Mouse (Mus musculus) limb, embryonic 14.5 days (tissue): ENCODE data around the gene Trp53rka. TPM values are rescaled to one million over a fixed set of nuclear protein-coding genes. Genes with fewer than 3 reads are reported as not detected.

Experiments
- ATAC-seq: fragments of 200-750 bp; cut with Nextera tagmentation; 2 replicates; pipeline ENCODE4 v1.8.0; 2017; ENCODE audit warnings: low read depth, moderate number of reproducible peaks, moderate TSS enrichment; ENCODE audit not compliant: low FRiP score
- DNase-seq: peaks from one replicate; pipeline ENCODE4 v3.0.0-alpha.2; 2015; ENCODE audit warnings: low spot score
- H3K27ac ChIP-seq: fragments of 300-500 bp; sonication (generic); replicated peaks from 2 replicates; pipeline ENCODE4 v1.5.1; 2014; ENCODE audit warnings: low read depth, mild to moderate bottlenecking, low read length, moderate library complexity, mixed read lengths
- H3K27me3 ChIP-seq: fragments of 300-500 bp; sonication (generic); 2 replicates; pipeline ENCODE4 v1.6.1; 2014; ENCODE audit warnings: low read length, mixed read lengths; ENCODE audit not compliant: control insufficient read depth, insufficient read depth
- H3K36me3 ChIP-seq: fragments of 300-500 bp; sonication (generic); 2 replicates; pipeline ENCODE4 v1.6.1; 2014; ENCODE audit warnings: mild to moderate bottlenecking, low read length, moderate library complexity, mixed read lengths; ENCODE audit not compliant: control insufficient read depth, insufficient read depth
- H3K4me1 ChIP-seq: fragments of 300-500 bp; sonication (generic); 2 replicates; pipeline ENCODE4 v1.6.1; 2014; ENCODE audit warnings: antibody characterized with exemption, low read length, mixed read lengths; ENCODE audit not compliant: control insufficient read depth, insufficient read depth
- H3K4me2 ChIP-seq: fragments of 300-500 bp; sonication (generic); replicated peaks from 2 replicates; pipeline ENCODE4 v1.6.1; 2014; ENCODE audit warnings: low read depth, mild to moderate bottlenecking, low read length, moderate library complexity; ENCODE audit not compliant: severe bottlenecking
- H3K4me3 ChIP-seq: fragments of 300-500 bp; sonication (generic); replicated peaks from 2 replicates; pipeline ENCODE4 v1.5.1; 2014; ENCODE audit warnings: low read length
- H3K9ac ChIP-seq: fragments of 300-500 bp; sonication (generic); 2 replicates; pipeline ENCODE4 v1.6.1; 2014; ENCODE audit warnings: mild to moderate bottlenecking, low read depth, low read length, moderate library complexity; ENCODE audit not compliant: severe bottlenecking
- H3K9me3 ChIP-seq: fragments of 300-500 bp; sonication (generic); 2 replicates; pipeline ENCODE4 v1.6.1; 2016; ENCODE audit warnings: low read length; ENCODE audit not compliant: control insufficient read depth
- POLR2A ChIP-seq: fragments of 200-500 bp; IDR thresholded peaks from 2 replicates; pipeline ENCODE4 v1.8.0; 2012; ENCODE audit warnings: inconsistent platforms, mild to moderate bottlenecking, moderate library complexity, borderline replicate concordance; ENCODE audit not compliant: insufficient read depth, insufficient read length; ENCODE audit errors: extremely low read depth
- WGBS: fragments of 180-500 bp; shearing (Covaris S2); extraction: QIAGEN DNeasy Blood & Tissue Kit; methylation state at CpG from one replicate; pipeline ENCODE4 v1.1.7; 2014; 5-methylcytosine and 5-hydroxymethylcytosine counted together
- polyA plus RNA-seq, 2 experiments: library from polyadenylated mRNA; depleted of rRNA in 1 of 2; stranded (reverse) in 1 of 2; unstranded in 1 of 2; fragments of >200 nt; fragmentation: Nextera tagmentation in 1 of 2; extraction: Ambion mirVana in 1 of 2; gene quantifications; 2 replicates each; pipeline versions ENCODE4 v1.2.1 to v1.2.3; 2012 to 2014

The Trp53rka gene
- polyA plus RNA-seq, 2 experiments = 37.9 to 39.4 TPM

- Histone ChIP-seq H3K9me3 (no peaks in the 10 kb centered on the region), H3K9ac (no peak overlapping the region), H3K27ac (no peak overlapping the region), H3K27me3 (no peaks in the 10 kb centered on the region), H3K4me2 (no peak overlapping the region), H3K4me3 (no peak overlapping the region), H3K36me3 (no peaks in the 10 kb centered on the region), H3K4me1 (peaks cover 6% of the 10 kb centered on the region; the same call in 1 of the 2 replicates)
- no peak for TF ChIP-seq POLR2A
- ATAC-seq (no peak), DNase-seq (no peak)
These were observed 3.1 kb upstream of the Trp53rka start for GRCm38 (mm10) chr2:165496251-165496650.

GRCm38 (mm10) chr2:165494495-165494894, 1.4 kb upstream of the Trp53rka start:
- Histone ChIP-seq H3K4me1 (peaks cover 6% of the 10 kb centered on the region; the same call in 1 of the 2 replicates), H3K9me3 (no peaks in the 10 kb centered on the region), H3K4me2 (no peak overlapping the region), H3K4me3 (no peak overlapping the region), H3K9ac (no peak overlapping the region), H3K36me3 (peaks cover 15% of the 10 kb centered on the region), H3K27me3 (no peaks in the 10 kb centered on the region), H3K27ac (no peak overlapping the region)
- TF ChIP-seq POLR2A = no peak
- ATAC-seq (no peak), DNase-seq (no peak)
- WGBS = 49% methylated on average over 2 of the region's 2 CpGs

- H3K27ac ChIP-seq = 0 out of 2 replicates have a peak overlapping the region, but pooled peaks have one; percentile 7
- H3K4me3 ChIP-seq = peak overlapping the region; percentile 71
- H3K27me3 ChIP-seq = no peaks in the 10 kb centered on the region
- peaks cover 23% of the 10 kb centered on the region for H3K36me3 ChIP-seq
- H3K4me1 ChIP-seq = peaks cover 6% of the 10 kb centered on the region; the same call in 1 of the 2 replicates
- no peak for DNase-seq
- no peaks in the 10 kb centered on the region for H3K9me3 ChIP-seq
- no peak for TF ChIP-seq POLR2A
- H3K4me2 ChIP-seq = peak overlapping the region; percentile 67
- peak overlapping the region; percentile 81 for H3K9ac ChIP-seq
- 29% methylated on average over 17 of the region's 17 CpGs for WGBS
- ATAC-seq = no peak
These were observed 575 bp upstream of the Trp53rka start for GRCm38 (mm10) chr2:165493587-165494210.

GRCm38 (mm10) chr2:165486881-165487535, 6.1 kb downstream of the Trp53rka start:
- Histone ChIP-seq H3K27ac (no peak overlapping the region), H3K4me1 (no peaks in the 10 kb centered on the region; the same call in 1 of the 2 replicates), H3K9ac (no peak overlapping the region), H3K4me3 (no peak overlapping the region), H3K9me3 (no peaks in the 10 kb centered on the region), H3K4me2 (no peak overlapping the region), H3K27me3 (no peaks in the 10 kb centered on the region), H3K36me3 (peaks cover 25% of the 10 kb centered on the region)
- peak; percentile 55 for DNase-seq
- peak; percentile 60; the same call in 1 of the 2 replicates for ATAC-seq
- 24% methylated on average over 8 of the region's 8 CpGs for WGBS
- TF ChIP-seq POLR2A = 0 out of 2 replicates have a peak, but pooled peaks have one; percentile 37

- Histone ChIP-seq H3K4me3 (no peak overlapping the region), H3K4me2 (no peak overlapping the region), H3K9ac (no peak overlapping the region), H3K4me1 (no peaks in the 10 kb centered on the region; the same call in 1 of the 2 replicates), H3K27me3 (no peaks in the 10 kb centered on the region), H3K36me3 (peaks cover 25% of the 10 kb centered on the region), H3K27ac (no peak overlapping the region), H3K9me3 (no peaks in the 10 kb centered on the region)
- DNase-seq (no peak), ATAC-seq (no peak)
- no peak for TF ChIP-seq POLR2A
- 70% methylated on average over 5 of the region's 5 CpGs for WGBS
These were observed 6.7 kb downstream of the Trp53rka start for GRCm38 (mm10) chr2:165486401-165486800.
